Comparison of ENCODE assay signal across 15 mouse cellular contexts in genomic region chr19:32781305-32782071, GRCm38 (mm10).
"Had no signal": no experiment of that assay in that cellular context is flagged by ENCODE, and none has a peak within 500 bp of the region (broad histone marks: within the 10 kb centered on the region; RNA-seq: fewer than 3 reads in every experiment).

No protein-coding gene starts in this region.

- DNase-seq: kidney, adult 2 months; kidney, postnatal 25 days; lung, adult 18-20 months; lung, postnatal 10 days; retina, postnatal 1 day; right cerebral cortex, postnatal 4 days; thymus, adult 2 months; thymus, postnatal 25 days had no signal

- H3K9ac ChIP-seq: liver, embryonic 14.5 days; midbrain, embryonic 15.5 days; neural tube, embryonic 13.5 days; stomach, embryonic 15.5 days had no signal

- H3K4me3 ChIP-seq: left cerebral cortex, adult 2 months; midbrain, embryonic 10.5 days; midbrain, embryonic 15.5 days; neural tube, embryonic 13.5 days; stomach, embryonic 15.5 days had no signal

- H3K9me3 ChIP-seq: midbrain, embryonic 15.5 days; neural tube, embryonic 13.5 days; stomach, embryonic 15.5 days had no signal

- H3K4me1 ChIP-seq: stomach, embryonic 15.5 days had no signal

- ATAC-seq: intestine, embryonic 16.5 days; midbrain, embryonic 15.5 days had no signal

- H3K4me2 ChIP-seq: midbrain, embryonic 15.5 days; neural tube, embryonic 13.5 days; stomach, embryonic 15.5 days had no signal

- H3K27ac ChIP-seq: left cerebral cortex, adult 2 months; liver, embryonic 14.5 days; midbrain, embryonic 10.5 days; midbrain, embryonic 15.5 days; neural tube, embryonic 13.5 days; stomach, embryonic 15.5 days had no signal

- H3K27me3 ChIP-seq: midbrain, embryonic 15.5 days; neural tube, embryonic 13.5 days; stomach, embryonic 15.5 days had no signal

- H3K36me3 ChIP-seq: midbrain, embryonic 15.5 days; stomach, embryonic 15.5 days had no signal
